ENCODE assay signal across 8 mouse cellular contexts in the genomic region with DNA sequence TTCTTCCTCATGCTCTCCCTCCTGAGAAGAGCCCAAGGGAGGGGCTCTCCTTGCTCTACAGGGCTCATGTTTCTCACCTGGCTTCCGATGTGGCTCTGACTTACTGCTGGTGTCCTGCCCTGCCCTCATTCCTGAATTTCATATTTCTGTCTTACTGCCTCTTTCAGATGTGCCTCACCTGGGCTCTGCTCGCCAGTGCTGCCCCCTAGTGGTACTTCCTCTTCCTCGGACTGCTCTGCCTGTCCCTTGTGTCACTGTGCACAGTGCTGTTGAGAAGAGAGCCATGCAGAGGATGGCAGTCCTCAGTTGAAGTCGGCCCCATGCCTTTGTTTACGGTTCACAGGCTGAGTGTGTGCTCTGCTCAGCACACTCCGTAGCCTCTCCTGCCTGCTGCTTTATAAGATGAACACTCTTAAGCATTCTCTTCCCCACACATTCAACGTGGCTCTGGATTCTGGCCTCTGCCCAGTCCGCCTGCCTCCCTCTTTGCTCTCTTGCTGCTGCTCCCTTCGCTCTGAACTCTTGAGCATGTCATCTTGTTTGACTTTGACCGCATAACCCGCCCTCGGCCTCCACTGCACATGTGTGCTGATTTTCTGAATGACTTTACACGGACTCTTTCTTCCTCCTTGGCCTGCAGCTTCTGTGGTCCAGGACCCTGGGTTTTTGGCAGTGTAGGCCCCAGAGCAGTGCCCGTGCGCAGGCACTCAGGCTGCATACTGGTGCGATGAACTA.
DNase-seq lines count a peak whose midpoint lies in the region; ATAC-seq and TF ChIP-seq lines count a peak whose summit lies in the region.

No protein-coding gene starts in this region.

- no peak for ATAC-seq in heart, embryonic 11.5 days (replicated peaks; ENCODE audit: insufficient number of reproducible peaks, low FRiP score, low TSS enrichment)
- peak; percentile 42; the same call in 1 of the 2 replicates for ATAC-seq in forebrain, postnatal 0 days
- peak; percentile 47; the same call in 1 of the 2 replicates for ATAC-seq in intestine, embryonic 14.5 days (replicated peaks; ENCODE audit: low FRiP score, low TSS enrichment, low read depth)

- intact Hi-C loops in heart, adult 2 months (cut with DNase I): loop anchor here (2.0 to 5.0 kb wide), 3 partner anchors 51 to 378 kb away; no protein-coding TSS in a partner anchor
- intact Hi-C loops in left cerebral cortex, postnatal 4 days (cut with DNase I): no loop called here

- no peak overlapping the region for H3K4me3 ChIP-seq in heart, adult 2 months
- no peak overlapping the region for H3K4me3 ChIP-seq in heart, embryonic 11.5 days (ENCODE audit: low read depth, low read length)
- H3K4me3 ChIP-seq in forebrain, postnatal 0 days (ENCODE audit: low read depth, low read length): no peak overlapping the region
- no peak overlapping the region for H3K4me3 ChIP-seq in intestine, embryonic 14.5 days (ENCODE audit: low read depth, low read length)

- no peaks in the 10 kb centered on the region for H3K36me3 ChIP-seq in heart, adult 2 months (ENCODE audit: control insufficient read depth, insufficient read depth, low read length)
- no peaks in the 10 kb centered on the region for H3K36me3 ChIP-seq in heart, embryonic 11.5 days (ENCODE audit: control insufficient read depth, insufficient read depth, low read length)
- H3K36me3 ChIP-seq in forebrain, postnatal 0 days (ENCODE audit: insufficient read depth): no peaks in the 10 kb centered on the region
- no peaks in the 10 kb centered on the region for H3K36me3 ChIP-seq in intestine, embryonic 14.5 days (ENCODE audit: control insufficient read depth, insufficient read depth, low read length)

- H3K79me2 ChIP-seq in heart, adult 2 months (replicated peaks; ENCODE audit: control insufficient read depth, insufficient read depth, low read length): peaks cover 3% of the 10 kb centered on the region; the same call in 1 of the 2 replicates

- 76% methylated on average over 16 of the region's 16 CpGs for WGBS in heart, adult 2 months
- WGBS in heart, embryonic 11.5 days (ENCODE audit: insufficient replicate concordance): 70% methylated on average over 16 of the region's 16 CpGs
- 61% methylated on average over 16 of the region's 16 CpGs for WGBS in forebrain, postnatal 0 days
- WGBS in intestine, embryonic 14.5 days: 52% methylated on average over 16 of the region's 16 CpGs

- H3K9me3 ChIP-seq in heart, embryonic 11.5 days (replicated peaks; ENCODE audit: control insufficient read depth, low read length): no peaks in the 10 kb centered on the region
- no peaks in the 10 kb centered on the region for H3K9me3 ChIP-seq in forebrain, postnatal 0 days (ENCODE audit: low read length)
- no peaks in the 10 kb centered on the region for H3K9me3 ChIP-seq in intestine, embryonic 14.5 days (ENCODE audit: control insufficient read depth, low read length)

- peak; percentile 91 for TF ChIP-seq CTCF in heart, adult 2 months (IDR thresholded peaks at IDR 0.05)
- TF ChIP-seq CTCF in forebrain, postnatal 0 days (IDR thresholded peaks at IDR 0.05; ENCODE audit: low read depth): peak; percentile 83

- no peaks in the 10 kb centered on the region for H3K27me3 ChIP-seq in heart, adult 2 months (ENCODE audit: control insufficient read depth, insufficient read depth, low read length)
- no peaks in the 10 kb centered on the region for H3K27me3 ChIP-seq in heart, embryonic 11.5 days (ENCODE audit: control insufficient read depth, insufficient read depth, low read length)
- H3K27me3 ChIP-seq in forebrain, postnatal 0 days (ENCODE audit: insufficient read depth, low read length): no peaks in the 10 kb centered on the region
- H3K27me3 ChIP-seq in intestine, embryonic 14.5 days (replicated peaks; ENCODE audit: control insufficient read depth, insufficient read depth, low read length): no peaks in the 10 kb centered on the region

- H3K27ac ChIP-seq in heart, adult 2 months: no peak overlapping the region
- H3K27ac ChIP-seq in heart, embryonic 11.5 days (ENCODE audit: low read depth, low read length): no peak overlapping the region
- no peak overlapping the region for H3K27ac ChIP-seq in forebrain, postnatal 0 days (ENCODE audit: low read depth, low read length)
- H3K27ac ChIP-seq in intestine, embryonic 14.5 days (ENCODE audit: low read depth): no peak overlapping the region

- no peak overlapping the region for H3K4me2 ChIP-seq in heart, embryonic 11.5 days
- H3K4me2 ChIP-seq in forebrain, postnatal 0 days (ENCODE audit: low read depth): no peak overlapping the region
- H3K4me2 ChIP-seq in intestine, embryonic 14.5 days (ENCODE audit: low read length): no peak overlapping the region

- DNase-seq in heart, adult 2 months: peak; percentile 63 to 78
- DNase-seq in cerebellum, adult 18-20 months: peak; percentile 83 to 85
- DNase-seq in forebrain, postnatal 0 days: peak; percentile 58
- DNase-seq in intestine, embryonic 14.5 days (ENCODE audit: low spot score): peak; percentile 89
- DNase-seq in left cerebral cortex, postnatal 4 days: peak; percentile 78
- DNase-seq in naive thymus-derived CD4-positive, alpha-beta T cell, adult 2 months (ENCODE audit: low read depth): peak; percentile 83
- peak; percentile 89 for DNase-seq in testis, postnatal 10 days (ENCODE audit: low spot score)

- no peak for TF ChIP-seq POLR2A in heart, adult 2 months (IDR thresholded peaks at IDR 0.05; ENCODE audit: insufficient read depth, low read depth, low read length)

- H3K4me1 ChIP-seq in heart, adult 2 months (ENCODE audit: control insufficient read depth, insufficient read depth, low read length): peaks cover 8% of the 10 kb centered on the region
- H3K4me1 ChIP-seq in heart, embryonic 11.5 days (ENCODE audit: control insufficient read depth, insufficient read depth, low read length): peaks cover 38% of the 10 kb centered on the region
- peaks cover 26% of the 10 kb centered on the region for H3K4me1 ChIP-seq in forebrain, postnatal 0 days (ENCODE audit: insufficient read depth)
- peaks cover 42% of the 10 kb centered on the region for H3K4me1 ChIP-seq in intestine, embryonic 14.5 days (replicated peaks; ENCODE audit: control insufficient read depth, insufficient read depth, low read length)

- no peak overlapping the region for H3K9ac ChIP-seq in heart, adult 2 months (ENCODE audit: low read depth, low read length)
- H3K9ac ChIP-seq in heart, embryonic 11.5 days (ENCODE audit: low read depth, low read length): no peak overlapping the region
- H3K9ac ChIP-seq in forebrain, postnatal 0 days: no peak overlapping the region
- no peak overlapping the region for H3K9ac ChIP-seq in intestine, embryonic 14.5 days (ENCODE audit: low read length)

- 0 out of 2 replicates have a peak, but pooled peaks have one; percentile 36 for TF ChIP-seq EP300 in heart, adult 2 months (IDR thresholded peaks at IDR 0.05; ENCODE audit: insufficient read depth, low read depth, low read length)
